Mouse (Mus musculus): Measurements from ENCODE around the gene Dlx3.

GRCm38 (mm10) chr11:95153681-95154080 lies 33.8 kb downstream of the Dlx3 start:
- TF ChIP-seq CTCF (IDR thresholded peaks at IDR 0.05) (no peak), EP300 (IDR thresholded peaks at IDR 0.05) (no peak)

Measured in lung, postnatal 0 days (tissue).